Mouse (Mus musculus) heart, embryonic 15.5 days (tissue): Measurements from ENCODE around the gene Vsig10. TPM values are rescaled to one million over a fixed set of nuclear protein-coding genes. Genes with fewer than 3 reads are reported as not detected.
"Not testable (repeated sequence)": the region's sequence is repeated elsewhere in the genome, so short reads cannot be mapped to it uniquely, and the experiment has no call there.

Experiments
- ATAC-seq: fragments of 200-750 bp; cut with Nextera tagmentation; replicated peaks from 2 replicates; pipeline ENCODE4 v1.8.0; 2017; ENCODE audit warnings: low read depth, moderate TSS enrichment; ENCODE audit not compliant: insufficient number of reproducible peaks, insufficient read depth, low FRiP score
- H3K27ac ChIP-seq: fragments of 300-500 bp; sonication (generic); 2 replicates; pipeline ENCODE4 v1.5.1; 2015; ENCODE audit warnings: mild to moderate bottlenecking, inconsistent platforms
- H3K27me3 ChIP-seq: fragments of 300-500 bp; sonication (generic); 2 replicates; pipeline ENCODE4 v1.6.1; 2015; ENCODE audit warnings: inconsistent platforms
- H3K36me3 ChIP-seq: fragments of 300-500 bp; sonication (generic); 2 replicates; pipeline ENCODE4 v1.6.1; 2015; ENCODE audit warnings: mild to moderate bottlenecking, inconsistent platforms
- H3K4me1 ChIP-seq: fragments of 300-500 bp; sonication (generic); replicated peaks from 2 replicates; pipeline ENCODE4 v1.6.1; 2015; ENCODE audit warnings: inconsistent platforms
- H3K4me2 ChIP-seq: fragments of 300-500 bp; sonication (generic); 2 replicates; pipeline ENCODE4 v1.6.1; 2015; ENCODE audit warnings: inconsistent platforms, mild to moderate bottlenecking, moderate library complexity
- H3K4me3 ChIP-seq: fragments of 300-500 bp; sonication (generic); 2 replicates; pipeline ENCODE4 v1.5.1; 2015; ENCODE audit warnings: mild to moderate bottlenecking, inconsistent platforms
- H3K9ac ChIP-seq: fragments of 300-500 bp; sonication (generic); 2 replicates; pipeline ENCODE4 v1.6.1; 2015; ENCODE audit warnings: mild to moderate bottlenecking, inconsistent platforms
- H3K9me3 ChIP-seq: fragments of 300-500 bp; sonication (generic); replicated peaks from 2 replicates; pipeline ENCODE4 v1.6.1; 2016; ENCODE audit warnings: inconsistent platforms
- WGBS: fragments of 180-500 bp; shearing (Covaris S2); methylation state at CpG from one replicate; pipeline ENCODE4 v1.1.7; 2015; ENCODE audit warnings: mixed read lengths; 5-methylcytosine and 5-hydroxymethylcytosine counted together
- polyA plus RNA-seq: library from polyadenylated mRNA; unstranded; fragments of >200 nt; fragmentation: Nextera tagmentation; extraction: Ambion mirVana; gene quantifications from 2 replicates; pipeline ENCODE4 v1.2.1, GENCODE M21; 2015

The Vsig10 gene
- polyA plus RNA-seq, 1 experiment from 2014 or later = 6.7 TPM

DNA sequence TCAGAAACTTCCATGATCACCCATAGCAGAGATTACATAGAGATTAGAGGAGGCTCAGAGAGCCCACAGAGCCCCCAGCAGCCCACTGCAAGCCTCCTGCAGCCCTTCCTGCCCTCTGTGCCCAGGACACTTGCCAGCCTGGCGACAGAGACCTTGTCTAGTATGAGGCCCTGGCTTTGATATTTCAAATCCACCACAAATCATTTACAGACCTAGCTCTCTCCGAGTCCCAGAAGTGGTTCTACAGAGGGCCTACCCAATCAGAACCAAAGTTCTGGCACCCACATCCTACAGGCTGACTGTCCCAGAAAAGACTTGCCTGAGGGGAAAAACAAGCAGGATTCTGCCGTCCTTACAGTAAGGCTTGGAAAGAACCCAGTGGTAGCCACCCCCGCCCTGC, 33.6 kb upstream of the Vsig10 start:
- no peaks in the 10 kb centered on the region for H3K27me3 ChIP-seq
- H3K36me3 ChIP-seq = peaks cover 26% of the 10 kb centered on the region
- no peaks in the 10 kb centered on the region for H3K9me3 ChIP-seq
- H3K9ac ChIP-seq = no peak overlapping the region
- 85% methylated on average over 4 of the region's 4 CpGs for WGBS
- no peak for ATAC-seq
- no peak overlapping the region for H3K27ac ChIP-seq
- H3K4me2 ChIP-seq = no peak overlapping the region
- no peak overlapping the region for H3K4me3 ChIP-seq
- H3K4me1 ChIP-seq = peaks cover 30% of the 10 kb centered on the region

DNA sequence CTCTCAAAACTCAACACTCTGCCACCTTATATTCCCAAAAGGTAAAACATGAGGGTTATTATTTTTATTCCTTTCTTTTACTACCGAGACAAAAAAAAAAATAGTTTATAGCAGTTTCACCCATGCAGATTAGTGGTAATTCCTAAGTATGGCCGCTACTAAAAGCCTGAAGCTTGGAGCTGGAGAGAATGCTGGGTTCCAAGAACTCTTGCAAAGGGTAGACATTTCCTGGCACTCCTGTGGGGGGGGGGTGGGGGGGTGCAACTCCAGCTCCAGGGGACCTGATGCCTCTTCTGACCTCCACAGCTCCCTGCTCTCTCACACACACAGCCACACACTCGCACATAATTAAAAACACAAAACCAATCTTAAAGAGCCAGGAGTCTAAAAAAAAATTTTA, 32.6 kb upstream of the Vsig10 start:
- Histone ChIP-seq H3K27ac (peak overlapping the region; percentile 70), H3K4me3 (peak overlapping the region; percentile 75), H3K27me3 (no peaks in the 10 kb centered on the region), H3K36me3 (peaks cover 20% of the 10 kb centered on the region), H3K4me2 (peak overlapping the region; percentile 75), H3K9me3 (no peaks in the 10 kb centered on the region), H3K4me1 (peaks cover 30% of the 10 kb centered on the region), H3K9ac (peak overlapping the region; percentile 82; the same call in 1 of the 2 replicates)
- WGBS = 50% methylated on average over 3 of the region's 3 CpGs
- no peak for ATAC-seq

DNA sequence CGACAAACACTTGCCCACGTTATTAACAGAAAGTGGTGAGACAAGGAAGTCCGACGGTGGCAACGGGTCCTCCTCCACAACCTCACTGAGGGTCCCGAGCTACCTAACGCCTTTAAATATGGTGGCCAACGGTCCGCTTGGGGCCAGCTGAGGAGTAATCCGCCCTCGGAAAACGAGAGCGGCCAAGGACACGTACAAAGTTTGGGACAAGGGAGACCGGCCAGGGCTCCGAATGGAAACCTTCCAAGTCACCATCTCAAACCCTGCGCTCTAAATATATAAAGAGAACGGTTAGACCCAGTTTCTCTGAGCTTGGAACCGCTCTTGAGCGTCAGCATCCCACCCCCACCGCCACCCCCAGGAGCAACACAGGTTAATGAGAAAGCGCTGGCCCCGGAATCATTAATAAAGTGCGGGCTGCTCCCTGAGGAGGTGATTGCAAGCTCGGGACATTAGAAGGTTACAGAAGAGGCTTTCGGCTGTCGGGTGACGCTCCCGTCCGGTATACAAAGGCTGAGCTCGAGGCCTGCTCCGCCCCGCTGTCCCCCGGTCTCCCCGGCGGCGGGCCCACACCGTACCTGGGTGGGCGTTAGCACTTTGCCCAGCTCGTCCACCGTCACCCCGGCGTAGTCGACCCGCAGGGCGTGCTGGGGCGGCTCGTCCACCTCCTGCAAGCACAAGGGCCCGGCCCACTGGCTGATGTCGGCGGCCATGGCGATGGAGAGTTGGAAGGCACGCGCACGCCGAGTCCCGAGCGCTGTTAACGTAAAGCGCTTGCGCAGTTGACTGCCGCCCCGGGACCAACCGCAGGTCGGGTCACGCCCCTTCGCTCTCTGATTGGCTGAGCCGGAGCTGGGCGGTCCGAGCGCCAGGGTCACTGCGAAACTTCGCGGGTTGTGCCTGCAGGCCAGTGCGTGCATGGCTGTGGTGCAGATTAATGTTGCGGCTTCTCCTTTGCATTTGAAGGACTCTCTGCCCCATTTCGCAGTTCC, 31.8 kb upstream of the Vsig10 start, which contains the start of gene Pebp1:
TSS of gene Pebp1 (minus strand) at position 795 of the 992 bp plus-strand sequence.
- H3K4me3 ChIP-seq = peak within 1 kb of the TSS; percentile 75
- no peaks in the 10 kb centered on the region for H3K9me3 ChIP-seq
- peaks cover 14% of the 10 kb centered on the region for H3K36me3 ChIP-seq
- no peaks in the 10 kb centered on the region for H3K27me3 ChIP-seq
- peak within 1 kb of the TSS; percentile 70 for H3K27ac ChIP-seq
- H3K9ac ChIP-seq = peak within 1 kb of the TSS; percentile 82
- H3K4me1 ChIP-seq = peaks cover 30% of the 10 kb centered on the region
- peak within 1 kb of the TSS; percentile 75 for H3K4me2 ChIP-seq
- peak; percentile 97 for ATAC-seq
- under 1% methylated on average over 77 of the region's 77 CpGs for WGBS

DNA sequence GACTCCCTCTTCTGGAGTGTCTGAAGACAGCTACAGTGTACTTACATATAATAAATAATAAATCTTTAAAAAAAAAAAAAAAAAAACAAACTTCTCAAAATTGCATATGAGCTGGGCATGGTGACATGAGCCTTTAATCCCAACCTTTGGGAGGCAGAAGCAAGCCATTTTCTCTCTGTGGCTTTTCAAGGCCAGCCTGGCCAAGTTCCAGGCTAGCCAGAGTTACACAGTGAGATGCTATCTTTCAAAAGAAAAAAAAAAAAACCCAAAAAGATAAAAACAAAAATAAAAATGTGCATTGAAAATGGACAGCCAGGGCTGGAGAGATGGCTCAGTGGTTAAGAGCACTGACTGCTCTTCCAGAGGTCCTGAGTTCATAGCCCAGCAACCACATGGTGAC, 29.2 kb upstream of the Vsig10 start:
- Histone ChIP-seq H3K27ac (no peak overlapping the region), H3K9me3 (no peaks in the 10 kb centered on the region), H3K4me3 (no peak overlapping the region), H3K4me2 (no peak overlapping the region), H3K9ac (no peak overlapping the region), H3K36me3 (no peaks in the 10 kb centered on the region; the same call in 1 of the 2 replicates), H3K4me1 (peaks cover 26% of the 10 kb centered on the region), H3K27me3 (no peaks in the 10 kb centered on the region)
- no peak for ATAC-seq

DNA sequence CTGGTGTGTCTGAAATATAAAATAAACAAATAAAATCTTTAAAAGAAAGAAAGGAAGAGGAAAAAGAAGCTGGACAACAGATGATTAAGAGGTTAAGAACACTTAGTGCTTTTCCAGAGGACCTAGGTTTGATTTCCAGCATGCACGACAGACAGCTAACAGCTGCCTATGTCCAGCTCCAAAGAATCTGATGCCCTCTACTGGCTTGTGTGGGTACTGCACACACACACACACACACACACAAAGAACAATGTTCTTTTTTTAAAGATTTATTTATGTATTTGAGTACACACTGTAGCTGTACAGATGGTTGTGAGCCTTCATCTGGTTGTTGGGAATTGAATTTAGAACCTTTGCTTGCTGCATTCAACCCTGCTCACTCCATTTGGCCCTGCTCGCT, 28.8 kb upstream of the Vsig10 start:
- Histone ChIP-seq H3K9ac (no peak overlapping the region), H3K4me2 (no peak overlapping the region), H3K27me3 (no peaks in the 10 kb centered on the region), H3K27ac (no peak overlapping the region), H3K36me3 (no peaks in the 10 kb centered on the region; the same call in 1 of the 2 replicates), H3K4me1 (peaks cover 24% of the 10 kb centered on the region), H3K4me3 (no peak overlapping the region), H3K9me3 (no peaks in the 10 kb centered on the region)
- no peak for ATAC-seq
- WGBS = 92% methylated on average over 2 of the region's 2 CpGs

DNA sequence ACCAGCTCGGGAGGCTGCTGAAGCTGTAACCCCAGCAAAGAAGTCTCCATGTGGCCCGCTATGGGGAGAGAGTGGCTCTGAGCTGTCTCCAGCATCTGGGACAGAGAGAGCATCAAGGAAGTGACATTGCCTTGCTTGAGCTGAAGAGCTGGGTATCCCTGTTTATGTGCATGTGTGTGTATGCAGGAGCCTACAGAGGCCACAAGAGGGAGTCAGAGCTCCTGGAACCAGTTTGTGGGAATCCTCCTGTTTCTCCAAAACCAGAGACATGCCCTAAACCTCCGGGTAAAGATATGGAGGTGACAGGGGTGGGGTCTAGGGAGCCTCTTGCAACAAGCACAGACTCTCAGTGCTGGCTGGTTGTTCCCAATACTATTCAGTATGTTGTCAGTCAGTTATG, 27.6 kb upstream of the Vsig10 start:
- H3K4me1 ChIP-seq = peaks cover 12% of the 10 kb centered on the region
- H3K9me3 ChIP-seq = no peaks in the 10 kb centered on the region
- H3K4me3 ChIP-seq = no peak overlapping the region
- no peak for ATAC-seq
- H3K9ac ChIP-seq = no peak overlapping the region
- no peak overlapping the region for H3K4me2 ChIP-seq
- H3K36me3 ChIP-seq = no peaks in the 10 kb centered on the region
- no peaks in the 10 kb centered on the region for H3K27me3 ChIP-seq
- no peak overlapping the region for H3K27ac ChIP-seq
- 80% methylated on average over 3 of the region's 3 CpGs for WGBS

DNA sequence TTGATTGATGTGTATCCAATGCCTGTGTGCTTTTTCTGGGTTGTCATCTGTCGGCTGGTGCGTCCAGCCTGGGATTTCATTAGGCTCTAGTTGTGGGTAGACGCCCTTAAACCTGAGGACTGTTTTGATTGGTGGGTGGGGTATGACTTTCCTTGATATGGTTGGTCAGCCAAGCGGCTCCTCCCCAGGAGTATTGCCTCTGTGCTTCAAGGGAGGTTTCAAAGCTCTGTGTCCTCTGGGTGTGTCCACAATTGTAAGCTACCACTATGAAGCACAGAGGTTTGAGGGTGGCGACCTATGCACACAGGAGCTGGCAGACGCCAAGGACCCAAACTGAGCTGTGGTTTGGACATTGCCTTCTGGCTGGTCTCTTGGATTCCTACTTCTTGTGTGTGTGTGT, 26.3 kb upstream of the Vsig10 start:
- 73% methylated on average over 6 of the region's 6 CpGs for WGBS
- H3K4me2 ChIP-seq = no peak overlapping the region
- H3K27ac ChIP-seq = no peak overlapping the region
- H3K36me3 ChIP-seq = no peaks in the 10 kb centered on the region
- peaks cover 7% of the 10 kb centered on the region for H3K4me1 ChIP-seq
- H3K9ac ChIP-seq = no peak overlapping the region
- no peaks in the 10 kb centered on the region for H3K9me3 ChIP-seq
- ATAC-seq = no peak
- no peak overlapping the region for H3K4me3 ChIP-seq
- no peaks in the 10 kb centered on the region for H3K27me3 ChIP-seq

DNA sequence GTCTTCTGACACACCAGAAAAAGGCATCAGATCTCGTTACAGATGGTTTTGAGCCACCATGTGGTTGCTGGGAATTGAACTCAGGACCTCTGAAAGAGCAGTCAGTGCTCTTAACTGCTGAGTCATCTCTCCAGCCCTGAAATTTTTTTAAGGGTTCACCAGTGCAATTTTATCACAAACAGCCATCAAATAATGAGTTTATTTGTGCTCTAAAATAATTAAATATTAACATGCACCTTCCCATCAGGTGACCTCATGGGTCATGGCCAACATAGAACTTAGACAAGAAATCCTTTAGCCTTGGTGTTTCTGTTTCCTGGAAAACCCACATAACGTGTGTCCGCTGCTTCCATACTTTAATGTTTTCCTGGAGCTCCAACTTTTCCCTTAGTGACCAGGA, 25.1 kb upstream of the Vsig10 start:
- ATAC-seq, H3K27me3 ChIP-seq, H3K4me1 ChIP-seq, H3K27ac ChIP-seq, H3K36me3 ChIP-seq, H3K4me3 ChIP-seq, H3K9ac ChIP-seq, H3K9me3 ChIP-seq, H3K4me2 ChIP-seq: not testable (repeated sequence)
- 82% methylated on average over 3 of the region's 3 CpGs for WGBS

DNA sequence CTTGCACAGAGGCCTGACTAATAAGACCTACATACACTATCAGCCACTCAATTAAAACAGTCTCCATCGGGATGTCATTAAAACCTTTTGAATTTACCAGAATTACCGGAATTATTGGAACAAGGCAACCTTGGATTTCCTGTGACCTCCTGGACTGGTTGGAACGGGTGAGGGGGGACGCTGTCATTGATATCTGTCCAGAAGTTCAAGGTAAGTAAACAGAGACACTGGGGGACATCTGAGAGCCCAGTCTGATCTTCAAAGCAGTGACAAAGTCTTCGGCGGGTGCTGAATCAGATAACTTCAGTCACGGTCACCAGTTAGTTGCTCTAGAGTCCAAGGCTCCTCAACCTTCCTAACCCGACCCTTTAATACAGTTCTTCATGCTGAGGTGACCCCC, 23.9 kb upstream of the Vsig10 start:
- Histone ChIP-seq H3K27me3 (no peaks in the 10 kb centered on the region), H3K9ac (no peak overlapping the region), H3K36me3 (no peaks in the 10 kb centered on the region), H3K9me3 (no peaks in the 10 kb centered on the region), H3K27ac (no peak overlapping the region), H3K4me2 (no peak overlapping the region), H3K4me1 (no peaks in the 10 kb centered on the region), H3K4me3 (no peak overlapping the region)
- 84% methylated on average over 8 of the region's 8 CpGs for WGBS
- no peak for ATAC-seq

DNA sequence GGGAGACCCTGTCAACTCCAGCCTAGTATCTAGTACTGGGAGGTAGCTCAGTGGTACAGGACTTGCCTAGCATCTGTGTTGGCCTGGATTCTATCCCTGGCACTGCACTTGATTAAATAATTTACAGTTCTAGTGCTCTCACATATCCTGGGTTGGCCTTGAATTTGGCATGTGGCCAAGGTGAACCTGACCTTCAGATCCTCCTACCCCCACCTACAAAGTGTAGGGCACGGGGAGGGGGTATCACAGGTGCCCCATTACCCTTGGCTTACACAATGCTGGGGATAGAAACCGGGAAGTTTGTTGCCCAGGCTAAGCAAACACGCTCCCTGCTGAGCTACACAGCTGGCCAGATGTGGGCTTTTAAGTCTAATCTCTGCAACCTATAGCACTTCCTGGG, 16.0 kb upstream of the Vsig10 start:
- Histone ChIP-seq H3K27me3 (no peaks in the 10 kb centered on the region), H3K9me3 (no peaks in the 10 kb centered on the region), H3K4me3 (no peak overlapping the region), H3K4me2 (no peak overlapping the region), H3K36me3 (no peaks in the 10 kb centered on the region), H3K9ac (no peak overlapping the region), H3K4me1 (peaks cover 16% of the 10 kb centered on the region), H3K27ac (peak overlapping the region; percentile 15; the same call in 1 of the 2 replicates)
- WGBS = 49% methylated on average over 3 of the region's 3 CpGs
- ATAC-seq = 0 out of 2 replicates have a peak, but pooled peaks have one; percentile 18

DNA sequence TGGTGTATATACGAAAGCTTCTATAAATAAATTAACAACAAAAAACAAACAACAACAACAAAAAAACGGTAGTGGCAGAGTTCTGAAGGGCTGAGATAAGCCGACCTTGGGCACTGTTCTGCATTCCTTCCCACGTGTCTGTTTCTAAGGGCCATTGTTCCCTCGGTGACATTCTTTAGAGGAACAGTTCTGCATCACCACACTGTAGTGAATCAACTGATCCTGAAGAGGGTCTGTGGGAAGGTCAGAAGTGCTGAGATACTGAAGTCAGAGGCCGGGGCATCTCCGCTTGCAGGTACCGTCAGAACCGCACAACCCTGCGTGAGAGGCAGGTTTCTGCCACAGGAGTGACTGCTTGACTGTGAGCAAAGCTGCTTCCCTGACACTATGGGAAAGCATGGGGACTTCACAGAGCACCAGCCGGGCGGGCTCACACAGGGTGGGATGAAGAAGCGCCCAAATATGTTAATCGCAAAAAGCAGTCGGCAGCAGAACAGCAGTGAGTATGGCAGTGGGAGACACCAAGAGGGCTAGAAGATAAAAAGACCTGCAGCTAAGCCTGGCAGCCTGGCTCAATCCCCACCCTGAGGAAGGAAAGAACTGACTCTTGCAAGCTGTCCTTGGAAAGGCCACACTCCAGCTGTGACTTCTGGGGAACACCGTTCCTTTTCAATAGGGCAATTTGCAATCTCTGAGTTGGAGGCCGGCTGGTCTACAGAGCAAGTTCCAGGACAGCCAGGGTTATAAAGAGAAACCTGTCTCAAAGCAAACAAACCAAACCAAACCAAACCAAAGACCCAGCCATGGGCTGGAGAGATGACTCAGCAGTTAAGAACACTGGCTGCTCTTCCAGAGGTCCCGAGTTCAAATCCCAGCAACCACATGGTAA, 14.9 kb upstream of the Vsig10 start:
- H3K27ac ChIP-seq = peak overlapping the region; percentile 1; the same call in 1 of the 2 replicates
- no peaks in the 10 kb centered on the region for H3K36me3 ChIP-seq
- H3K27me3 ChIP-seq = no peaks in the 10 kb centered on the region
- H3K4me1 ChIP-seq = peaks cover 16% of the 10 kb centered on the region
- H3K4me3 ChIP-seq = no peak overlapping the region
- 39% methylated on average over 18 of the region's 18 CpGs for WGBS
- H3K4me2 ChIP-seq = no peak overlapping the region
- no peak overlapping the region for H3K9ac ChIP-seq
- ATAC-seq = no peak
- no peaks in the 10 kb centered on the region for H3K9me3 ChIP-seq
